Mouse (Mus musculus): Measurements from ENCODE around the gene Gnmt.
A peak's percentile ranks its signal among the peaks of the same experiment; 100 is the strongest.

- TF ChIP-seq POLR2A (IDR thresholded peaks at IDR 0.05; ENCODE audit: insufficient read depth, low read depth, low read length) (no peak), CTCF (IDR thresholded peaks at IDR 0.05) (peak; percentile 69), EP300 (IDR thresholded peaks at IDR 0.05; ENCODE audit: insufficient read depth, low read depth, low read length) (no peak)
These were observed 14.0 kb downstream of the Gnmt start for GRCm38 (mm10) chr17:46714756-46715481.
